ENCODE assay signal across 24 mouse cellular contexts in genomic region chr2:118205991-118206585, GRCm38 (mm10). TPM values are rescaled to one million over a fixed set of nuclear protein-coding genes. Genes with fewer than 3 reads are reported as not detected.
DNase-seq lines count a peak whose midpoint lies in the region; ATAC-seq and TF ChIP-seq lines count a peak whose summit lies in the region.
"Had no signal": no experiment of that assay in that cellular context is flagged by ENCODE, and none has a peak within 500 bp of the region (broad histone marks: within the 10 kb centered on the region; RNA-seq: fewer than 3 reads in every experiment).

No protein-coding gene starts in this region.

- H3K4me1 ChIP-seq in forebrain, embryonic 10.5 days: peaks cover 67% of the 10 kb centered on the region
- H3K4me1 ChIP-seq in forebrain, embryonic 12.5 days: peaks cover 47% of the 10 kb centered on the region
- peaks cover 59% of the 10 kb centered on the region for H3K4me1 ChIP-seq in hindbrain, embryonic 10.5 days (replicated peaks)
- peaks cover 48% of the 10 kb centered on the region for H3K4me1 ChIP-seq in hindbrain, embryonic 13.5 days (replicated peaks)
- H3K4me1 ChIP-seq in midbrain, embryonic 14.5 days (ENCODE audit: control insufficient read depth, insufficient read depth, low read length): peaks cover 28% of the 10 kb centered on the region
- peaks cover 45% of the 10 kb centered on the region for H3K4me1 ChIP-seq in midbrain, embryonic 13.5 days (replicated peaks)
- peaks cover 7% of the 10 kb centered on the region; the same call in 1 of the 2 replicates for H3K4me1 ChIP-seq in kidney, adult 2 months (ENCODE audit: control insufficient read depth, insufficient read depth, low read length)
- H3K4me1 ChIP-seq: liver, embryonic 13.5 days had no signal

- 38% methylated on average over 8 of the region's 8 CpGs for WGBS in forebrain, embryonic 10.5 days
- WGBS in forebrain, embryonic 12.5 days: 28% methylated on average over 8 of the region's 8 CpGs
- WGBS in hindbrain, embryonic 10.5 days: 49% methylated on average over 8 of the region's 8 CpGs
- WGBS in hindbrain, embryonic 13.5 days: 37% methylated on average over 8 of the region's 8 CpGs
- 27% methylated on average over 8 of the region's 8 CpGs for WGBS in midbrain, embryonic 14.5 days
- 27% methylated on average over 8 of the region's 8 CpGs for WGBS in midbrain, embryonic 13.5 days
- 62% methylated on average over 8 of the region's 8 CpGs for WGBS in kidney, adult 2 months

- no peak overlapping the region for H3K4me3 ChIP-seq in forebrain, embryonic 10.5 days
- H3K4me3 ChIP-seq in forebrain, embryonic 12.5 days (replicated peaks): no peak overlapping the region
- H3K4me3 ChIP-seq in hindbrain, embryonic 10.5 days: no peak overlapping the region
- H3K4me3 ChIP-seq in hindbrain, embryonic 13.5 days: no peak overlapping the region
- no peak overlapping the region for H3K4me3 ChIP-seq in midbrain, embryonic 14.5 days (replicated peaks; ENCODE audit: low read depth, low read length)
- H3K4me3 ChIP-seq in midbrain, embryonic 13.5 days (replicated peaks): no peak overlapping the region
- no peak overlapping the region for H3K4me3 ChIP-seq in kidney, adult 2 months (ENCODE audit: insufficient read depth, low read depth, low read length)
- H3K4me3 ChIP-seq: limb, embryonic 10.5 days; limb, embryonic 15.5 days; liver, embryonic 13.5 days; myocyte; neural tube, embryonic 12.5 days had no signal

- no peak for DNase-seq in forebrain, embryonic 10.5 days (ENCODE audit: extremely low spot score, low spot score)
- no peak for DNase-seq in hindbrain, embryonic 10.5 days (ENCODE audit: low spot score)
- peak; percentile 26 for DNase-seq in midbrain, embryonic 14.5 days
- DNase-seq in kidney, adult 2 months: no peak
- DNase-seq: B cell, adult 2 months; cerebellum, adult 8-10 months; cerebellum, postnatal 25 days; gastrocnemius, postnatal 14 days; kidney, adult 9 months; kidney, postnatal 14 days; layer of hippocampus, adult 9-11 months; liver, embryonic 13.5 days; thymus, adult 2 months; thymus, postnatal 36 days had no signal

- no peak overlapping the region for H3K4me2 ChIP-seq in forebrain, embryonic 12.5 days
- no peak overlapping the region for H3K4me2 ChIP-seq in hindbrain, embryonic 13.5 days
- H3K4me2 ChIP-seq in midbrain, embryonic 14.5 days (ENCODE audit: low read length): no peak overlapping the region
- H3K4me2 ChIP-seq in midbrain, embryonic 13.5 days (replicated peaks): no peak overlapping the region
- H3K4me2 ChIP-seq: heart, embryonic 11.5 days; limb, embryonic 15.5 days; liver, embryonic 13.5 days; neural tube, embryonic 12.5 days had no signal

- H3K36me3 ChIP-seq in forebrain, embryonic 10.5 days (replicated peaks): no peaks in the 10 kb centered on the region
- no peaks in the 10 kb centered on the region for H3K36me3 ChIP-seq in forebrain, embryonic 12.5 days (replicated peaks)
- no peaks in the 10 kb centered on the region for H3K36me3 ChIP-seq in hindbrain, embryonic 10.5 days
- H3K36me3 ChIP-seq in hindbrain, embryonic 13.5 days: no peaks in the 10 kb centered on the region
- no peaks in the 10 kb centered on the region for H3K36me3 ChIP-seq in midbrain, embryonic 14.5 days (ENCODE audit: control insufficient read depth, insufficient read depth, low read length)
- H3K36me3 ChIP-seq in midbrain, embryonic 13.5 days: no peaks in the 10 kb centered on the region
- no peaks in the 10 kb centered on the region for H3K36me3 ChIP-seq in kidney, adult 2 months (ENCODE audit: control insufficient read depth, insufficient read depth, low read length)
- H3K36me3 ChIP-seq: limb, embryonic 10.5 days; limb, embryonic 15.5 days; liver, embryonic 13.5 days; neural tube, embryonic 12.5 days had no signal

- TF ChIP-seq POLR2A in kidney, adult 2 months (IDR thresholded peaks at IDR 0.05; ENCODE audit: low read depth, low read length): no peak

- H3K9ac ChIP-seq in forebrain, embryonic 12.5 days: no peak overlapping the region
- no peak overlapping the region for H3K9ac ChIP-seq in hindbrain, embryonic 13.5 days
- no peak overlapping the region for H3K9ac ChIP-seq in midbrain, embryonic 14.5 days (replicated peaks; ENCODE audit: low read length)
- H3K9ac ChIP-seq in midbrain, embryonic 13.5 days (replicated peaks): no peak overlapping the region
- H3K9ac ChIP-seq: limb, embryonic 15.5 days; liver, embryonic 13.5 days; neural tube, embryonic 12.5 days had no signal

- no peaks in the 10 kb centered on the region for H3K9me3 ChIP-seq in forebrain, embryonic 10.5 days
- no peaks in the 10 kb centered on the region for H3K9me3 ChIP-seq in forebrain, embryonic 12.5 days
- H3K9me3 ChIP-seq in hindbrain, embryonic 10.5 days: no peaks in the 10 kb centered on the region
- no peaks in the 10 kb centered on the region for H3K9me3 ChIP-seq in hindbrain, embryonic 13.5 days
- H3K9me3 ChIP-seq in midbrain, embryonic 14.5 days (ENCODE audit: control insufficient read depth, low read length): no peaks in the 10 kb centered on the region
- no peaks in the 10 kb centered on the region for H3K9me3 ChIP-seq in midbrain, embryonic 13.5 days
- H3K9me3 ChIP-seq: limb, embryonic 10.5 days; limb, embryonic 15.5 days; liver, embryonic 13.5 days; neural tube, embryonic 12.5 days had no signal

- no peak for TF ChIP-seq CTCF in kidney, adult 2 months (conservative IDR thresholded peaks at IDR 0.05; ENCODE audit: insufficient read depth, insufficient read length, low read depth, low read length)

- H3K27ac ChIP-seq in forebrain, embryonic 10.5 days: peak overlapping the region; percentile 73
- no peak overlapping the region for H3K27ac ChIP-seq in forebrain, embryonic 12.5 days
- peak overlapping the region; percentile 81 for H3K27ac ChIP-seq in hindbrain, embryonic 10.5 days
- H3K27ac ChIP-seq in hindbrain, embryonic 13.5 days: no peak overlapping the region
- H3K27ac ChIP-seq in midbrain, embryonic 14.5 days (replicated peaks; ENCODE audit: low read depth, low read length): no peak overlapping the region
- H3K27ac ChIP-seq in midbrain, embryonic 13.5 days: no peak overlapping the region
- H3K27ac ChIP-seq in kidney, adult 2 months (ENCODE audit: insufficient read depth, low read depth, low read length): no peak overlapping the region
- H3K27ac ChIP-seq: limb, embryonic 10.5 days; limb, embryonic 15.5 days; liver, embryonic 13.5 days; macrophage; neural tube, embryonic 12.5 days had no signal

- no peak for ATAC-seq in forebrain, embryonic 12.5 days (ENCODE audit: low FRiP score)
- ATAC-seq in hindbrain, embryonic 13.5 days (ENCODE audit: low FRiP score): no peak
- ATAC-seq in midbrain, embryonic 14.5 days (ENCODE audit: low FRiP score, low TSS enrichment): no peak
- ATAC-seq in midbrain, embryonic 13.5 days: no peak
- ATAC-seq: hindbrain, embryonic 16.5 days had no signal

- peaks cover 22% of the 10 kb centered on the region for H3K27me3 ChIP-seq in forebrain, embryonic 10.5 days (ENCODE audit: poor library complexity, severe bottlenecking)
- peaks cover 21% of the 10 kb centered on the region for H3K27me3 ChIP-seq in forebrain, embryonic 12.5 days
- no peaks in the 10 kb centered on the region for H3K27me3 ChIP-seq in hindbrain, embryonic 10.5 days (ENCODE audit: insufficient read depth, poor library complexity, severe bottlenecking)
- 0 out of 2 replicates have a peak, but pooled peaks cover 10% of the 10 kb centered on the region for H3K27me3 ChIP-seq in hindbrain, embryonic 13.5 days
- no peaks in the 10 kb centered on the region; the same call in 1 of the 2 replicates for H3K27me3 ChIP-seq in midbrain, embryonic 14.5 days (ENCODE audit: control insufficient read depth, insufficient read depth, low read length)
- peaks cover 15% of the 10 kb centered on the region for H3K27me3 ChIP-seq in midbrain, embryonic 13.5 days
- H3K27me3 ChIP-seq in kidney, adult 2 months (replicated peaks; ENCODE audit: control insufficient read depth, insufficient read depth, low read length): no peaks in the 10 kb centered on the region
- H3K27me3 ChIP-seq: liver, embryonic 13.5 days; neural tube, embryonic 12.5 days had no signal

RNA-seq across cellular contexts. Expression of gene Fsip1, which starts 50.7 kb away (rescaled TPM):
- polyA plus RNA-seq in forebrain, embryonic 10.5 days (2016; fragmentation: Nextera tagmentation; extraction: Ambion mirVana): 2.4 and 2.5 TPM in 2 replicates
- polyA plus RNA-seq in forebrain, embryonic 12.5 days (2016; fragmentation: Nextera tagmentation; extraction: Ambion mirVana): 3.0 and 3.3 TPM in 2 replicates
- 3.1 and 3.2 TPM in 2 replicates for polyA plus RNA-seq in hindbrain, embryonic 10.5 days (2016; fragmentation: Nextera tagmentation; extraction: Ambion mirVana)
- 2.5 and 3.2 TPM in 2 replicates for polyA plus RNA-seq in hindbrain, embryonic 13.5 days (2015; fragmentation: Nextera tagmentation; extraction: Ambion mirVana)
- polyA plus RNA-seq in midbrain, embryonic 14.5 days (2014; fragmentation: Nextera tagmentation; extraction: Ambion mirVana): 3.2 and 3.5 TPM in 2 replicates
- polyA plus RNA-seq in midbrain, embryonic 13.5 days (2015; fragmentation: Nextera tagmentation; extraction: Ambion mirVana): 1.6 and 2.2 TPM in 2 replicates
- 0.14 and 0.18 TPM in 2 replicates for polyA plus RNA-seq in kidney, adult 2 months (2012; rRNA removed)
- polyA plus RNA-seq: thymus, adult 2 months had no signal

Comparison
In these comparisons a context has a peak if more than half of its experiments do, and no peak if none do; other contexts are left out.
1. H3K27ac ChIP-seq: peak in forebrain, embryonic 10.5 days (single experiment) and hindbrain, embryonic 10.5 days (single experiment); none in forebrain, embryonic 12.5 days (single experiment), hindbrain, embryonic 13.5 days (single experiment), midbrain, embryonic 14.5 days (single experiment), midbrain, embryonic 13.5 days (single experiment) and kidney, adult 2 months (single experiment).